Mouse (Mus musculus) heart, adult 2 months (tissue): ENCODE measurements around the gene Hist1h2af.

Experiments used
- CTCF ChIP-seq: fragments of 200-600 bp; IDR thresholded peaks from 2 replicates; pipeline ENCODE4 v1.8.1; 2022; ENCODE audit warnings: antibody characterized with exemption, mild to moderate bottlenecking, moderate library complexity
- EP300 ChIP-seq: fragments of 200-500 bp; IDR thresholded peaks from 2 replicates; pipeline ENCODE4 v1.6.1; 2011; ENCODE audit warnings: low read depth, low read length, control low read depth; ENCODE audit not compliant: insufficient read depth
- POLR2A ChIP-seq: fragments of 200-500 bp; IDR thresholded peaks from 2 replicates; pipeline ENCODE4 v1.6.1; 2011; ENCODE audit warnings: mild to moderate bottlenecking, low read depth, low read length, control low read depth; ENCODE audit not compliant: insufficient read depth

DNA sequence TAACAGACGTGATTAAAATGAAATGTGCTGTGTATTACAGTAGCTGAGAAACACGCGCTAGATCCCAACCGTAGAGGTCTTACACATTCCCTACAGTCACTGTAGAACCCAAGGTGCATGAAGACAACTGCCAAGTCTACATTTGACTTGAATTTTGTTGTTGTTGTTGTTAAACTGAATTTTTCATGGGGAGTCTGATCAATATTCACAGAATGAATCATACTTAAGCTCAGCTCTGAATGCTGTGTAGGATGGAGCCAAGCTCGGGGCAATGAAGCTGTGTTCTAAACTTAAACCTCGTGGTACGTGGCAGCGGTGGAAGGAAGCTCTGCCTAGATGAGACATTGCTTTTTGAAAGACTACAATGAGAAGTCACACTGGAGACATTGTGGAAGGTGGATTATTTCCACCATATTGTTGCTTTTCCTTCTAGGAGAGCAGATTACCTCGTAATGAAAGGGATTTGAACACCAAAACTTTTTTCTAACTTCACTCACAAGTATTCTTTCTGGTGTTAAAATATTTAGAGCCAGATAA is 31.6 kb upstream of the Hist1h2af start:
- TF ChIP-seq CTCF (no peak), POLR2A (no peak), EP300 (no peak)
